Mouse (Mus musculus): ENCODE data around the gene Gcnt3.

DNA sequence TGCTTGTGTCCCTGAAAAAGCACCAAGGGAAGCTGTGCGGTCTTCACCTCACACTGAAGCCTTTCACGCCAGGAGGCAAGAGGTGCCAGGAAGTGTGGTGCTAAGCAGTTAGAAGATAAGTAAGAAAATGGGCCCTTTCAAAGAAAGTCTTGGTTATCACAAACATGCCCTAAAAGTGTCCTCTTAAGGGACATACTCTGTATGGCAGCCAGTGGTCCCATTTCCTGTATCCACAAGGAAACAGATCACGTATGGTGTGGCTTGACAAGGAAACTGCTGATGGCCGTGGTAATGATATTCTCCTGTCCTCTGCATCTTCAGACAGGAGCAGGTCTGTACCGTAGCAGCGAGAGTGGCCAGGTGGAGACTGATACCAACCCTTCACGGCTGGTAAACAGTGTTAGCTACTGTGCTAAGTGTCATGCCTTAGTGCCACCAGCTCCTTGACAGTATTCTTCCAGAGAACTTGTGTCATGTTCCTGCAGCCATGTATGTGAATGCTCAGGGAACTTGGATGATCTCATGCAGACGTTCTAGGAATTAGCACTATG is 28.1 kb downstream of the Gcnt3 start:
- TF ChIP-seq POLR2A (IDR thresholded peaks at IDR 0.05; ENCODE audit: insufficient read depth, low read depth, low read length), result no peak
- TF ChIP-seq CTCF (IDR thresholded peaks at IDR 0.05), result no peak
- no peak for TF ChIP-seq EP300 (IDR thresholded peaks at IDR 0.05; ENCODE audit: insufficient read depth, low read depth, low read length)
